Mouse (Mus musculus): ENCODE measurements around the gene Adal.

DNA sequence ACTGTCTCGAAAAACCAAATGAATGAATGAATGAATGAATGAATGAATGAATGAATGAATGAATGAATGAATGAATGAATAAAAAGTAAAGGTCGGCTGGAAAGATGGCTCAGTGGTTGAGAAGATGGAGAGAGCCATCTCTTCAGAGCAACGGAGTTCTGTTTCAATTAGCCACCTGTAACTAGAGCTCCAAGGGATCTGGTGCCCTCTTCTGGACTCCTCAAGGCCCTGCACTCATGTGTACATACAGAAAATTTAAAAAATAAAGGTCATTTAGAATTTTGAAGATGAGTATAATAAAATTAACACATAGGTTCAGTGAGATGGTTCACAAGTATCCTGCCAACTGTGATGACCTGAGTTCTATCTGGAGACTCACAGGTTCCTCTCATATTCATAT is 12.9 kb downstream of the Adal start:
- TF ChIP-seq POLR2A (IDR thresholded peaks at IDR 0.05; ENCODE audit: low read depth, low read length) (no peak), CTCF (IDR thresholded peaks at IDR 0.05; ENCODE audit: extremely low read depth, insufficient read length, insufficient replicate concordance, low read depth, low read length) (no peak)
